Mouse (Mus musculus): ENCODE data around the gene Taldo1. TPM values are rescaled to one million over a fixed set of nuclear protein-coding genes. Genes with fewer than 3 reads are reported as not detected.

The Taldo1 gene
- polyA plus RNA-seq, 1 experiment from 2014 or later: 312 TPM

- H3K4me3 ChIP-seq (replicated peaks; ENCODE audit: low read depth, low read length): no peak overlapping the region
- peak overlapping the region; percentile 91; the same call in 1 of the 2 replicates for H3K4me2 ChIP-seq (ENCODE audit: low read length)
- ATAC-seq (ENCODE audit: low FRiP score, low TSS enrichment) (no peak), DNase-seq (no peak)
- no peaks in the 10 kb centered on the region for H3K9me3 ChIP-seq (ENCODE audit: control insufficient read depth, low read length)
- H3K9ac ChIP-seq (replicated peaks; ENCODE audit: low read length): no peak overlapping the region; the same call in 1 of the 2 replicates
- H3K4me1 ChIP-seq (ENCODE audit: control insufficient read depth, insufficient read depth, low read length): peaks cover 27% of the 10 kb centered on the region
- WGBS: 91% methylated on average over 12 of the region's 12 CpGs
- H3K36me3 ChIP-seq (ENCODE audit: control insufficient read depth, insufficient read depth, low read length): peaks cover 5% of the 10 kb centered on the region; the same call in 1 of the 2 replicates
- H3K27me3 ChIP-seq (ENCODE audit: control insufficient read depth, insufficient read depth, low read length): no peaks in the 10 kb centered on the region
- H3K27ac ChIP-seq (replicated peaks; ENCODE audit: low read depth, low read length): no peak overlapping the region; the same call in 1 of the 2 replicates
Observed at GRCm38 (mm10) chr7:141438201-141438968, 46.4 kb downstream of the Taldo1 start.

- peaks cover 28% of the 10 kb centered on the region for H3K4me1 ChIP-seq (ENCODE audit: control insufficient read depth, insufficient read depth, low read length)
Observed at GRCm38 (mm10) chr7:141439140-141439679, 47.2 kb downstream of the Taldo1 start.

GRCm38 (mm10) chr7:141439811-141440210, 47.8 kb downstream of the Taldo1 start:
- H3K27ac ChIP-seq (replicated peaks; ENCODE audit: low read depth, low read length): no peak overlapping the region
- 95% methylated on average over 11 of the region's 11 CpGs for WGBS
- H3K4me2 ChIP-seq (ENCODE audit: low read length): no peak overlapping the region
- no peak overlapping the region for H3K9ac ChIP-seq (replicated peaks; ENCODE audit: low read length)
- H3K4me1 ChIP-seq (ENCODE audit: control insufficient read depth, insufficient read depth, low read length): peaks cover 28% of the 10 kb centered on the region
- ATAC-seq (ENCODE audit: low FRiP score, low TSS enrichment) (no peak), DNase-seq (no peak)
- H3K9me3 ChIP-seq (ENCODE audit: control insufficient read depth, low read length): no peaks in the 10 kb centered on the region
- H3K27me3 ChIP-seq (ENCODE audit: control insufficient read depth, insufficient read depth, low read length): no peaks in the 10 kb centered on the region
- no peak overlapping the region for H3K4me3 ChIP-seq (replicated peaks; ENCODE audit: low read depth, low read length)
- no peaks in the 10 kb centered on the region for H3K36me3 ChIP-seq (ENCODE audit: control insufficient read depth, insufficient read depth, low read length)

More at GRCm38 (mm10) chr7:141439140-141439679, 47.2 kb downstream of the Taldo1 start:
- ATAC-seq (ENCODE audit: low FRiP score, low TSS enrichment) (no peak), DNase-seq (no peak)
- Histone ChIP-seq H3K27me3 (ENCODE audit: control insufficient read depth, insufficient read depth, low read length) (no peaks in the 10 kb centered on the region), H3K9ac (replicated peaks; ENCODE audit: low read length) (no peak overlapping the region), H3K4me2 (ENCODE audit: low read length) (no peak overlapping the region), H3K27ac (replicated peaks; ENCODE audit: low read depth, low read length) (no peak overlapping the region), H3K36me3 (ENCODE audit: control insufficient read depth, insufficient read depth, low read length) (no peaks in the 10 kb centered on the region), H3K4me3 (replicated peaks; ENCODE audit: low read depth, low read length) (no peak overlapping the region), H3K9me3 (ENCODE audit: control insufficient read depth, low read length) (no peaks in the 10 kb centered on the region)
- WGBS: 96% methylated on average over 10 of the region's 10 CpGs

GRCm38 (mm10) chr7:141440613-141441012, 48.6 kb downstream of the Taldo1 start:
- no peak overlapping the region for H3K9ac ChIP-seq (replicated peaks; ENCODE audit: low read length)
- peaks cover 24% of the 10 kb centered on the region for H3K4me1 ChIP-seq (ENCODE audit: control insufficient read depth, insufficient read depth, low read length)
- H3K36me3 ChIP-seq (ENCODE audit: control insufficient read depth, insufficient read depth, low read length): no peaks in the 10 kb centered on the region
- no peak overlapping the region for H3K27ac ChIP-seq (replicated peaks; ENCODE audit: low read depth, low read length)
- no peak overlapping the region for H3K4me2 ChIP-seq (ENCODE audit: low read length)
- 33% methylated on average over 6 of the region's 6 CpGs for WGBS
- no peaks in the 10 kb centered on the region for H3K27me3 ChIP-seq (ENCODE audit: control insufficient read depth, insufficient read depth, low read length)
- H3K9me3 ChIP-seq (ENCODE audit: control insufficient read depth, low read length): no peaks in the 10 kb centered on the region
- DNase-seq (peak; percentile 67), ATAC-seq (ENCODE audit: low FRiP score, low TSS enrichment) (no peak)
- H3K4me3 ChIP-seq (replicated peaks; ENCODE audit: low read depth, low read length): no peak overlapping the region

- H3K4me3 ChIP-seq (replicated peaks; ENCODE audit: low read depth, low read length): no peak overlapping the region
- H3K9ac ChIP-seq (replicated peaks; ENCODE audit: low read length): no peak overlapping the region
- H3K9me3 ChIP-seq (ENCODE audit: control insufficient read depth, low read length): no peaks in the 10 kb centered on the region
- DNase-seq: no peak
- no peaks in the 10 kb centered on the region for H3K36me3 ChIP-seq (ENCODE audit: control insufficient read depth, insufficient read depth, low read length)
- peaks cover 17% of the 10 kb centered on the region for H3K4me1 ChIP-seq (ENCODE audit: control insufficient read depth, insufficient read depth, low read length)
- H3K27ac ChIP-seq (replicated peaks; ENCODE audit: low read depth, low read length): no peak overlapping the region
- no peak for ATAC-seq (ENCODE audit: low FRiP score, low TSS enrichment)
- H3K4me2 ChIP-seq (ENCODE audit: low read length): no peak overlapping the region
- 93% methylated on average over 9 of the region's 9 CpGs for WGBS
- H3K27me3 ChIP-seq (ENCODE audit: control insufficient read depth, insufficient read depth, low read length): no peaks in the 10 kb centered on the region
Observed at GRCm38 (mm10) chr7:141441460-141441859, 49.5 kb downstream of the Taldo1 start.

GRCm38 (mm10) chr7:141442199-141442598, 50.2 kb downstream of the Taldo1 start:
- WGBS: 92% methylated on average over 13 of the region's 13 CpGs
- Histone ChIP-seq H3K9ac (replicated peaks; ENCODE audit: low read length) (no peak overlapping the region), H3K4me2 (ENCODE audit: low read length) (no peak overlapping the region), H3K4me1 (ENCODE audit: control insufficient read depth, insufficient read depth, low read length) (peaks cover 11% of the 10 kb centered on the region; the same call in 1 of the 2 replicates), H3K9me3 (ENCODE audit: control insufficient read depth, low read length) (no peaks in the 10 kb centered on the region), H3K27ac (replicated peaks; ENCODE audit: low read depth, low read length) (no peak overlapping the region), H3K27me3 (ENCODE audit: control insufficient read depth, insufficient read depth, low read length) (no peaks in the 10 kb centered on the region), H3K36me3 (ENCODE audit: control insufficient read depth, insufficient read depth, low read length) (no peaks in the 10 kb centered on the region), H3K4me3 (replicated peaks; ENCODE audit: low read depth, low read length) (no peak overlapping the region)
- DNase-seq (no peak), ATAC-seq (ENCODE audit: low FRiP score, low TSS enrichment) (no peak)

- no peak overlapping the region for H3K27ac ChIP-seq (replicated peaks; ENCODE audit: low read depth, low read length)
- DNase-seq (peak; percentile 26), ATAC-seq (ENCODE audit: low FRiP score, low TSS enrichment) (no peak)
- peak overlapping the region; percentile 29 for H3K4me3 ChIP-seq (replicated peaks; ENCODE audit: low read depth, low read length)
- no peaks in the 10 kb centered on the region for H3K9me3 ChIP-seq (ENCODE audit: control insufficient read depth, low read length)
- peaks cover 14% of the 10 kb centered on the region for H3K4me1 ChIP-seq (ENCODE audit: control insufficient read depth, insufficient read depth, low read length)
- peak overlapping the region; percentile 59 for H3K4me2 ChIP-seq (ENCODE audit: low read length)
- 31% methylated on average over 12 of the region's 12 CpGs for WGBS
- H3K9ac ChIP-seq (replicated peaks; ENCODE audit: low read length): peak overlapping the region; percentile 35; the same call in 1 of the 2 replicates
- H3K27me3 ChIP-seq (ENCODE audit: control insufficient read depth, insufficient read depth, low read length): no peaks in the 10 kb centered on the region
- no peaks in the 10 kb centered on the region for H3K36me3 ChIP-seq (ENCODE audit: control insufficient read depth, insufficient read depth, low read length)
Observed at GRCm38 (mm10) chr7:141443081-141443821, 51.3 kb downstream of the Taldo1 start.

GRCm38 (mm10) chr7:141443828-141444237, 51.8 kb downstream of the Taldo1 start, which contains the start of gene Pidd1:
Pidd1 (minus strand) TSS chr7:141444025.
- ATAC-seq (ENCODE audit: low FRiP score, low TSS enrichment) (no peak), DNase-seq (peak; percentile 79)
- H3K36me3 ChIP-seq (ENCODE audit: control insufficient read depth, insufficient read depth, low read length): peaks cover 5% of the 10 kb centered on the region
- WGBS: under 1% methylated on average over 25 of the region's 25 CpGs
- no peaks in the 10 kb centered on the region for H3K9me3 ChIP-seq (ENCODE audit: control insufficient read depth, low read length)
- H3K9ac ChIP-seq (replicated peaks; ENCODE audit: low read length): peak within 1 kb of the TSS; percentile 35; the same call in 1 of the 2 replicates
- peaks cover 20% of the 10 kb centered on the region for H3K4me1 ChIP-seq (ENCODE audit: control insufficient read depth, insufficient read depth, low read length)
- H3K4me3 ChIP-seq (replicated peaks; ENCODE audit: low read depth, low read length): peak within 1 kb of the TSS; percentile 29
- H3K27me3 ChIP-seq (ENCODE audit: control insufficient read depth, insufficient read depth, low read length): no peaks in the 10 kb centered on the region
- peak within 1 kb of the TSS; percentile 59 for H3K4me2 ChIP-seq (ENCODE audit: low read length)
- H3K27ac ChIP-seq (replicated peaks; ENCODE audit: low read depth, low read length): no peak within 1 kb of the TSS

All from midbrain, embryonic 14.5 days (tissue).